Comparison of ENCODE assay signal across 11 mouse cellular contexts in the genomic region with DNA sequence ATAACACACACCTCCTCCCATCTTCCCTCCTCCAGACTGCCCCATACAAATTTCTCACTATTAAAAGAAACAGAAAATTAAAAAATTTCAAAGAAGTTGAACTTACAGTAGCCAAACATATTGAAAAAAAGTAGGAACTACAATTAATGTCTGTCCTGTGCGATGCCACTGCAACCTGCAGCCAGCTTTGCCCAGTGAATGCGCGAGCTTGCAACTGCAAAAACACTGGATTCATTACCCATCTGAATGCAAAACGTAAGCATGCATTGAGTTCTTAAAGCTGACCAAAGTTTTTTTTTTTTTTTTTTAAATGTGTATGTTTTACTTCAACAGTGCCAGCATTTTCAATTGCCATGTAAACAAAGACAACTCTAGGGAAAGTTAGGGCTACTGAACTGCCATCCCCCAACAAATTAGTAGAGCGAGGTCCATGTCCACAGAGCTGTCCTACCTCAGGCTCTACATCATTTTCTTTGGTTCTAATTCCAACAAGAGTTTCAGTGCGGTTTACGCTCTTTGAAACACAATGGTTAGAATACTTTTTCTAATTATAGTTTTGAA. TPM values are rescaled to one million over a fixed set of nuclear protein-coding genes. Genes with fewer than 3 reads are reported as not detected.
DNase-seq lines count a peak whose midpoint lies in the region; ATAC-seq and TF ChIP-seq lines count a peak whose summit lies in the region.
"Had no signal": no experiment of that assay in that cellular context is flagged by ENCODE, and none has a peak within 500 bp of the region (broad histone marks: within the 10 kb centered on the region; RNA-seq: fewer than 3 reads in every experiment).

No protein-coding gene starts in this region.

- no peak overlapping the region for H3K4me2 ChIP-seq in heart, embryonic 15.5 days
- H3K4me2 ChIP-seq in embryonic facial prominence, embryonic 15.5 days (replicated peaks) = peak overlapping the region; percentile 54
- 0 out of 2 replicates have a peak overlapping the region, but pooled peaks have one; percentile 6 for H3K4me2 ChIP-seq in limb, embryonic 12.5 days
- no peak overlapping the region for H3K4me2 ChIP-seq in intestine, embryonic 15.5 days (replicated peaks)
- H3K4me2 ChIP-seq: liver, embryonic 13.5 days had no signal

- peaks cover 63% of the 10 kb centered on the region for H3K27me3 ChIP-seq in heart, embryonic 15.5 days
- H3K27me3 ChIP-seq in embryonic facial prominence, embryonic 15.5 days = peaks cover 48% of the 10 kb centered on the region
- H3K27me3 ChIP-seq in limb, embryonic 12.5 days = peaks cover 72% of the 10 kb centered on the region
- H3K27me3 ChIP-seq in intestine, embryonic 15.5 days (replicated peaks) = peaks cover 34% of the 10 kb centered on the region

- no peaks in the 10 kb centered on the region for H3K36me3 ChIP-seq in heart, embryonic 15.5 days
- H3K36me3 ChIP-seq in ES-E14 (ENCODE audit: control insufficient read depth, insufficient read depth, low read length, poor library complexity, severe bottlenecking) = no peaks in the 10 kb centered on the region
- no peaks in the 10 kb centered on the region for H3K36me3 ChIP-seq in embryonic facial prominence, embryonic 15.5 days
- H3K36me3 ChIP-seq in limb, embryonic 12.5 days = no peaks in the 10 kb centered on the region
- H3K36me3 ChIP-seq in intestine, embryonic 15.5 days = no peaks in the 10 kb centered on the region
- H3K36me3 ChIP-seq: liver, embryonic 13.5 days had no signal

- DNase-seq in heart, adult 18-20 months = no peak
- no peak for DNase-seq in ES-E14 (ENCODE audit: low read depth, low spot score)
- DNase-seq in kidney, postnatal 10 days = no peak
- no peak for DNase-seq in urinary bladder, postnatal 4 days (ENCODE audit: low spot score in 2 of 2)
- DNase-seq: kidney, adult 8-10 months; liver, embryonic 13.5 days had no signal

- 50% methylated on average over 7 of the region's 7 CpGs for WGBS in heart, embryonic 15.5 days
- WGBS in embryonic facial prominence, embryonic 15.5 days = 40% methylated on average over 7 of the region's 7 CpGs
- 15% methylated on average over 7 of the region's 7 CpGs for WGBS in limb, embryonic 12.5 days
- WGBS in intestine, embryonic 15.5 days = 50% methylated on average over 7 of the region's 7 CpGs

- no peak for ATAC-seq in heart, embryonic 15.5 days (replicated peaks; ENCODE audit: insufficient number of reproducible peaks, insufficient read depth, low FRiP score, low read depth)
- no peak for ATAC-seq in embryonic facial prominence, embryonic 15.5 days (ENCODE audit: insufficient number of reproducible peaks, low FRiP score, low TSS enrichment, low read depth)
- no peak for ATAC-seq in limb, embryonic 12.5 days (ENCODE audit: insufficient number of reproducible peaks, insufficient read depth, low FRiP score, low TSS enrichment, low read depth)
- no peak for ATAC-seq in intestine, embryonic 15.5 days

- H3K27ac ChIP-seq in heart, embryonic 15.5 days = no peak overlapping the region
- no peak overlapping the region for H3K27ac ChIP-seq in ES-E14 (ENCODE audit: insufficient read depth, low read depth, low read length, poor library complexity, severe bottlenecking)
- H3K27ac ChIP-seq in embryonic facial prominence, embryonic 15.5 days (replicated peaks) = peak overlapping the region; percentile 51; the same call in 1 of the 2 replicates
- H3K27ac ChIP-seq in limb, embryonic 12.5 days = no peak overlapping the region
- no peak overlapping the region for H3K27ac ChIP-seq in intestine, embryonic 15.5 days
- H3K27ac ChIP-seq: liver, embryonic 13.5 days had no signal

- no peaks in the 10 kb centered on the region for H3K9me3 ChIP-seq in heart, embryonic 15.5 days (replicated peaks)
- no peaks in the 10 kb centered on the region for H3K9me3 ChIP-seq in ES-E14 (ENCODE audit: control insufficient read depth, insufficient read depth, low read depth, low read length)
- H3K9me3 ChIP-seq in embryonic facial prominence, embryonic 15.5 days (replicated peaks) = no peaks in the 10 kb centered on the region
- H3K9me3 ChIP-seq in limb, embryonic 12.5 days = no peaks in the 10 kb centered on the region
- no peaks in the 10 kb centered on the region for H3K9me3 ChIP-seq in intestine, embryonic 15.5 days
- H3K9me3 ChIP-seq: liver, embryonic 13.5 days had no signal

- peak overlapping the region; percentile 5 for H3K4me3 ChIP-seq in heart, embryonic 15.5 days
- H3K4me3 ChIP-seq in ES-E14 (ENCODE audit: insufficient read depth in 1 of 2, low read depth in 1 of 2, low read length in 2 of 2, poor library complexity in 1 of 2, severe bottlenecking in 1 of 2) = no peak overlapping the region
- peak overlapping the region; percentile 41 for H3K4me3 ChIP-seq in embryonic facial prominence, embryonic 15.5 days (replicated peaks)
- peak overlapping the region; percentile 42; the same call in 1 of the 2 replicates for H3K4me3 ChIP-seq in limb, embryonic 12.5 days (replicated peaks)
- H3K4me3 ChIP-seq in intestine, embryonic 15.5 days (replicated peaks) = no peak overlapping the region
- H3K4me3 ChIP-seq: erythroblast, embryonic 14.5 days had no signal

- H3K4me1 ChIP-seq in heart, embryonic 15.5 days (replicated peaks) = peaks cover 23% of the 10 kb centered on the region
- peaks cover 1 to 7% of the 10 kb centered on the region in 2 experiments; a peak in 1 of 4 replicates for H3K4me1 ChIP-seq in ES-E14 (ENCODE audit: control insufficient read depth in 2 of 2, insufficient read depth in 2 of 2, low read length in 2 of 2, poor library complexity in 1 of 2)
- peaks cover 22% of the 10 kb centered on the region for H3K4me1 ChIP-seq in embryonic facial prominence, embryonic 15.5 days
- peaks cover 25% of the 10 kb centered on the region for H3K4me1 ChIP-seq in limb, embryonic 12.5 days (replicated peaks)
- H3K4me1 ChIP-seq in intestine, embryonic 15.5 days (replicated peaks) = peaks cover 10% of the 10 kb centered on the region
- H3K4me1 ChIP-seq: liver, embryonic 13.5 days had no signal

- in situ Hi-C loops in ES-E14 (cut with MboI; ENCODE audit: low sequenced_read_pairs in 2 of 2, unreplicated experiment in 2 of 2) = loop anchor here in 1 of 2 experiments (25.0 kb wide), 1 partner anchor 1359 kb away; no protein-coding TSS in a partner anchor

- no peak overlapping the region for H3K9ac ChIP-seq in heart, embryonic 15.5 days
- H3K9ac ChIP-seq in ES-E14 (ENCODE audit: insufficient read depth, low read depth, low read length, poor library complexity, severe bottlenecking) = no peak overlapping the region
- no peak overlapping the region for H3K9ac ChIP-seq in embryonic facial prominence, embryonic 15.5 days
- H3K9ac ChIP-seq in limb, embryonic 12.5 days (replicated peaks) = no peak overlapping the region
- no peak overlapping the region for H3K9ac ChIP-seq in intestine, embryonic 15.5 days
- H3K9ac ChIP-seq: liver, embryonic 13.5 days had no signal

TF ChIP-seq in ES-E14, 5 proteins besides CTCF, POLR2A, EP300 and RAD21:
- TF ChIP-seq ZNF384 (IDR thresholded peaks at IDR 0.05; ENCODE audit: low read depth, low read length) (0 out of 2 replicates have a peak, but pooled peaks have one; percentile 2), MAFK (IDR thresholded peaks at IDR 0.05; ENCODE audit: insufficient read depth, low read depth, low read length) (no peak)
TF ChIP-seq in ES-E14: peak in this region for 1.

RNA-seq across cellular contexts. Expression of a gene that starts 3.2 kb away (rescaled TPM):
- 3.2 and 4.5 TPM in 2 replicates for polyA plus RNA-seq in heart, embryonic 15.5 days (2015; fragmentation: Nextera tagmentation; extraction: Ambion mirVana)
- total RNA-seq in heart, adult 18-20 months (2021) = 1 to 10 TPM; 2.1 to 2.6 TPM
- 0.21 and 1.9 TPM in 2 replicates for total RNA-seq in ES-E14 (2012; rRNA removed)
- 14.5 and 18.4 TPM in 2 replicates for polyA plus RNA-seq in embryonic facial prominence, embryonic 15.5 days (2015; fragmentation: Nextera tagmentation; extraction: Ambion mirVana)
- 5.7 and 6.6 TPM in 2 replicates for polyA plus RNA-seq in limb, embryonic 12.5 days (2016; fragmentation: Nextera tagmentation; extraction: Ambion mirVana)
- polyA plus RNA-seq in intestine, embryonic 15.5 days (2015; fragmentation: Nextera tagmentation; extraction: Ambion mirVana) = 1.9 and 2.6 TPM in 2 replicates
- polyA plus RNA-seq: erythroblast, embryonic 14.5 days had no signal

Comparison
In these comparisons a context has a peak if more than half of its experiments do, and no peak if none do; other contexts are left out.
1. H3K4me2 ChIP-seq: peak in embryonic facial prominence, embryonic 15.5 days (single experiment) and limb, embryonic 12.5 days (single experiment); none in heart, embryonic 15.5 days (single experiment) and intestine, embryonic 15.5 days (single experiment).
2. H3K4me3 ChIP-seq: peak in heart, embryonic 15.5 days (single experiment), embryonic facial prominence, embryonic 15.5 days (single experiment) and limb, embryonic 12.5 days (single experiment); none in ES-E14 (0 of 2) and intestine, embryonic 15.5 days (single experiment).